Mouse (Mus musculus) heart, embryonic 10.5 days (tissue): Measurements from ENCODE around the gene Fam243. TPM values are rescaled to one million over a fixed set of nuclear protein-coding genes. Genes with fewer than 3 reads are reported as not detected.

Experiments used
- DNase-seq: peaks from one replicate; pipeline ENCODE4 v3.0.0-alpha.2; 2017; ENCODE audit warnings: low spot score
- H3K27ac ChIP-seq: fragments of 300-500 bp; sonication (generic); 2 replicates; pipeline ENCODE4 v1.5.1; 2016; ENCODE audit warnings: mild to moderate bottlenecking
- H3K27me3 ChIP-seq: fragments of 300-500 bp; sonication (generic); 2 replicates; pipeline ENCODE4 v1.6.1; 2016; ENCODE audit warnings: mild to moderate bottlenecking; ENCODE audit not compliant: poor library complexity, insufficient read depth, severe bottlenecking
- H3K36me3 ChIP-seq: fragments of 300-500 bp; sonication (generic); 2 replicates; pipeline ENCODE4 v1.6.1; 2016; ENCODE audit warnings: mild to moderate bottlenecking, moderate library complexity
- H3K4me1 ChIP-seq: fragments of 300-500 bp; sonication (generic); 2 replicates; pipeline ENCODE4 v1.6.1; 2016; ENCODE audit warnings: mild to moderate bottlenecking
- H3K4me3 ChIP-seq: fragments of 300-500 bp; sonication (generic); 2 replicates; pipeline ENCODE4 v1.5.1; 2016; ENCODE audit warnings: mild to moderate bottlenecking, moderate library complexity
- H3K9me3 ChIP-seq: fragments of 300-500 bp; sonication (generic); 2 replicates; pipeline ENCODE4 v1.6.1; 2016; ENCODE audit warnings: mild to moderate bottlenecking, moderate library complexity
- WGBS: fragments of 180-500 bp; shearing (Covaris S2); methylation state at CpG from one replicate; pipeline ENCODE4 v1.1.7; 2016; 5-methylcytosine and 5-hydroxymethylcytosine counted together
- polyA plus RNA-seq: library from polyadenylated mRNA; unstranded; fragments of >200 nt; fragmentation: Nextera tagmentation; extraction: Ambion mirVana; gene quantifications from 2 replicates; pipeline ENCODE4 v1.2.1, GENCODE M21; 2016

Gene Fam243
- polyA plus RNA-seq, result 0.10 TPM in 1 of 2 replicates, not detected in the other

GRCm38 (mm10) chr16:92321341-92321740 lies at the start of gene Fam243:
Gene Fam243, minus strand, starts transcription at chr16:92321441.
- Histone ChIP-seq H3K4me3 (no peak within 1 kb of the TSS), H3K4me1 (peaks cover 14% of the 10 kb centered on the region), H3K27me3 (no peaks in the 10 kb centered on the region), H3K9me3 (no peaks in the 10 kb centered on the region), H3K36me3 (no peaks in the 10 kb centered on the region), H3K27ac (no peak within 1 kb of the TSS)
- no peak for DNase-seq
- WGBS, result 88% methylated on average over 8 of the region's 8 CpGs

DNA sequence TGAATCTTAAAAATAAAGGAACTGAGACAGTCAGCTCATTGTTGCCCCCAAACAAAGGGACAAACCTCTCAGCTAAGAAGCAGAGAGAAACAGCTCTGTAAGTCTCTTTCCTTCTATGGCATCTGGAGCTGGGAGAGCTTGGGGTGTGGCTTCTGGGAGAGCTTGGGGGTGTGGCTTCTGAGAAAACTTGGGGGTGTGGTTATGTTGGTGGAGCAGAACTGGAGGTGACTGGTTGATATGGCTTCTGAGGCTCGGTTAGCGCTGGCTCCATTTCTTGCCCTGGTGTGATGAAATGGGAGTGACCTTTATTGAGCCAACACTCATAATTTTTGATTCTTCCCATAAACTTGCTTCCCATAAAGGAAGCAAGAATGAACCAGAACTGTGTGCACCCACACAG lies 48.0 kb upstream of the Fam243 start:
- Histone ChIP-seq H3K9me3 (no peaks in the 10 kb centered on the region), H3K4me1 (peaks cover 64% of the 10 kb centered on the region), H3K36me3 (no peaks in the 10 kb centered on the region), H3K27me3 (no peaks in the 10 kb centered on the region), H3K4me3 (no peak overlapping the region), H3K27ac (peak overlapping the region; percentile 84; the same call in 1 of the 2 replicates)
- peak; percentile 89 for DNase-seq
- 25% methylated on average over 2 of the region's 2 CpGs for WGBS

- no peak for DNase-seq
- Histone ChIP-seq H3K9me3 (no peaks in the 10 kb centered on the region), H3K36me3 (no peaks in the 10 kb centered on the region), H3K27ac (peak overlapping the region; percentile 56; the same call in 1 of the 2 replicates), H3K4me1 (peaks cover 43% of the 10 kb centered on the region), H3K27me3 (no peaks in the 10 kb centered on the region), H3K4me3 (no peak overlapping the region)
- 42% methylated on average over 7 of the region's 7 CpGs for WGBS
These were observed 44.2 kb upstream of the Fam243 start for GRCm38 (mm10) chr16:92365477-92365876.

- peaks cover 48% of the 10 kb centered on the region for H3K4me1 ChIP-seq
- no peaks in the 10 kb centered on the region for H3K27me3 ChIP-seq
- no peak overlapping the region for H3K4me3 ChIP-seq
- no peaks in the 10 kb centered on the region for H3K9me3 ChIP-seq
- no peak overlapping the region; the same call in 1 of the 2 replicates for H3K27ac ChIP-seq
- 80% methylated on average over 7 of the region's 7 CpGs for WGBS
- no peak for DNase-seq
- H3K36me3 ChIP-seq, result no peaks in the 10 kb centered on the region
These were observed 39.5 kb upstream of the Fam243 start for GRCm38 (mm10) chr16:92360711-92361110.

DNA sequence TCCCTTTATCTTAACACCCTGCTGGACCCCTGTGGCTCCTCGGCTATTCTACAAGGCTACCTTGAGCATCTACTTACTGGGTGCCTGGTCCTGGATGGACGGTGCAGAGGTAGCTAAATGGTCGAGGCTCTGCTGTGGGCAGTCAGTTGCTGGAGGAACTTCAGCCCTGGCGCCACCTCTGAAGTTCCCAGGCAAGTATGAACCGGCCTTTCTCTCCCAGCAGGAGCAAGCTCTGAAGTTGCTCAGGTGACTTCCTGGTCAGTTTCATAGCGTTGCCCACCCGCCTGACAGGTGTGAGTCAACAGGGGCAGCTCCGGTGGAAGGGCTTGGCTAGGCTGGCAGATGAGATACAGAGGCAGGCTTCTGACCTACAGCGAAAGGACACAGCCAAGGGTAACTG lies 38.0 kb upstream of the Fam243 start, which contains the start of gene Kcne1:
Gene Kcne1 (minus strand): TSS at position 240 of the 400 bp plus-strand sequence.
- H3K4me1 ChIP-seq, result peaks cover 55% of the 10 kb centered on the region
- WGBS, result 42% methylated on average over 9 of the region's 9 CpGs
- H3K36me3 ChIP-seq, result no peaks in the 10 kb centered on the region
- H3K27me3 ChIP-seq, result no peaks in the 10 kb centered on the region
- DNase-seq, result no peak
- H3K4me3 ChIP-seq, result peak within 1 kb of the TSS; percentile 44
- H3K9me3 ChIP-seq, result no peaks in the 10 kb centered on the region
- peak within 1 kb of the TSS; percentile 81 for H3K27ac ChIP-seq

GRCm38 (mm10) chr16:92358734-92359133 lies 37.5 kb upstream of the Fam243 start:
- peaks cover 58% of the 10 kb centered on the region for H3K4me1 ChIP-seq
- no peaks in the 10 kb centered on the region for H3K9me3 ChIP-seq
- H3K27me3 ChIP-seq, result no peaks in the 10 kb centered on the region
- DNase-seq, result no peak
- H3K4me3 ChIP-seq, result peak overlapping the region; percentile 44
- H3K27ac ChIP-seq, result peak overlapping the region; percentile 81
- H3K36me3 ChIP-seq, result no peaks in the 10 kb centered on the region
- WGBS, result 17% methylated on average over 9 of the region's 9 CpGs

GRCm38 (mm10) chr16:92357566-92357965 lies 36.3 kb upstream of the Fam243 start:
- no peaks in the 10 kb centered on the region for H3K9me3 ChIP-seq
- DNase-seq, result no peak
- H3K27me3 ChIP-seq, result no peaks in the 10 kb centered on the region
- H3K36me3 ChIP-seq, result no peaks in the 10 kb centered on the region
- 85% methylated on average over 10 of the region's 10 CpGs for WGBS
- H3K4me3 ChIP-seq, result no peak overlapping the region; the same call in 1 of the 2 replicates
- H3K27ac ChIP-seq, result peak overlapping the region; percentile 29; the same call in 1 of the 2 replicates
- peaks cover 58% of the 10 kb centered on the region for H3K4me1 ChIP-seq

DNA sequence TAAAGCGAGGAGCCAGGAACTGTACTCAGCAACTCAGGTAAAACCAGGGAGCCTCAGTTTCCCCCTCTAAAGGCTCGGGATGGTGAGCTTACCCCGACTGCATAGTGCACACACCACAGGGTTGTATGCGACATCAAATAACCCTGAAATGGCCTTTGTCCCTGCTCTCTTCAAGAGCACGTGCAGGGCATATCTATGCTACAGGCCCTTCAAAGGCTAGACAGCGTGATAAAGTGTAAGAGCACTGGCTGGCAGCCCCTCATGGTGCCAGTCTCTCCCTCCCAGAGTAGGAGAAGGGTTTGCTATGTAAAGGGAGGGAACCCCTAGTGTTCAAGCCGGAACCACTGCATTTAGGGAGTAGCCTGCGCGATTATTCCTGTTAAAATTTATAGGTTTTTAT lies 35.8 kb upstream of the Fam243 start:
- no peak overlapping the region for H3K4me3 ChIP-seq
- WGBS, result 48% methylated on average over 9 of the region's 9 CpGs
- peaks cover 58% of the 10 kb centered on the region for H3K4me1 ChIP-seq
- H3K9me3 ChIP-seq, result no peaks in the 10 kb centered on the region
- no peaks in the 10 kb centered on the region for H3K36me3 ChIP-seq
- no peak for DNase-seq
- peak overlapping the region; percentile 86 for H3K27ac ChIP-seq
- no peaks in the 10 kb centered on the region for H3K27me3 ChIP-seq

DNA sequence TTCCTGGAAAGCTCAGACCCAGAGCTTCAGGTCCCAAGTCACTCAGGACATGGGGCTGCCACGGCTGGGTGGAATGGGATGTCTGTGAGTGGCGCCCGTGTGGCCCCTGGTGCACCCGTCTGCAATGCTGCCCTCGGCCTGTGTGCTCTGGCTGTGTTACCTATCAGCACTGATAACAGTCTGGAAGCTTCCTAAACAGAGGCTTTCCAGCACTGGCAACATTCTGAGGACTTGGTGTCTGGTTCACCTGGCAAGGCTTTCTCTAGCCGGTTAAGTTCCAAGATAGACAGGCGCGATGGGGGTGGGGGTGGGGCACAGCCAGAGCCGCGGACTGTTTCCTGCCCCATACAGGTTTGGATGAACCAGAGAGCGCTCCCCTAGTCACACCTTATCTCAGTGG lies 34.7 kb upstream of the Fam243 start:
- H3K9me3 ChIP-seq, result no peaks in the 10 kb centered on the region
- no peak overlapping the region for H3K4me3 ChIP-seq
- WGBS, result 34% methylated on average over 11 of the region's 11 CpGs
- no peaks in the 10 kb centered on the region for H3K27me3 ChIP-seq
- H3K36me3 ChIP-seq, result no peaks in the 10 kb centered on the region
- no peak for DNase-seq
- peak overlapping the region; percentile 86 for H3K27ac ChIP-seq
- H3K4me1 ChIP-seq, result peaks cover 62% of the 10 kb centered on the region

- H3K4me1 ChIP-seq, result peaks cover 57% of the 10 kb centered on the region
- WGBS, result 74% methylated on average over 5 of the region's 5 CpGs
- H3K27ac ChIP-seq, result peak overlapping the region; percentile 86
- no peak overlapping the region for H3K4me3 ChIP-seq
- no peaks in the 10 kb centered on the region for H3K36me3 ChIP-seq
- H3K27me3 ChIP-seq, result no peaks in the 10 kb centered on the region
- no peak for DNase-seq
- H3K9me3 ChIP-seq, result no peaks in the 10 kb centered on the region
These were observed 34.1 kb upstream of the Fam243 start for GRCm38 (mm10) chr16:92355366-92355765.

DNA sequence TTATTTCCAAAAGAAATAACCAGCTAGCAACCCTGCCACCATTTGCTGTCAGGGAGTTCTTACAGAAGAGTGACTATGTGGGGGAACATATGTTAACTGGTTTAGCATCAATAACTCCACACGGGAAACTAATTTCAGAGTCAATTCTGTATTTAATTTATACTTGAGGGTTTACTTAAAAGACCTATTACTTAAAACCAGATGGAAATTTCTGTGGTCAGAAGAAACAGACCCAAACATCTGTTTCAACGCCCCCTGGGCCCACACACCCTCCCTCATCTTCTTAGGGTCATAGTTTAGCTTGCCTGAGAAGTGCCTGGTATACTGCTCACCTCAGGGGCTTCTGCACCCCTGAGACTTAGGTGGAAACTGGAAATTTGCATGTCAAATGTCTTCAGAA lies 32.7 kb upstream of the Fam243 start:
- WGBS, result 83% methylated on average over 2 of the region's 2 CpGs
- peaks cover 51% of the 10 kb centered on the region for H3K4me1 ChIP-seq
- no peak for DNase-seq
- H3K27me3 ChIP-seq, result no peaks in the 10 kb centered on the region
- no peak overlapping the region for H3K4me3 ChIP-seq
- H3K36me3 ChIP-seq, result no peaks in the 10 kb centered on the region
- H3K27ac ChIP-seq, result peak overlapping the region; percentile 86; the same call in 1 of the 2 replicates
- H3K9me3 ChIP-seq, result no peaks in the 10 kb centered on the region

DNA sequence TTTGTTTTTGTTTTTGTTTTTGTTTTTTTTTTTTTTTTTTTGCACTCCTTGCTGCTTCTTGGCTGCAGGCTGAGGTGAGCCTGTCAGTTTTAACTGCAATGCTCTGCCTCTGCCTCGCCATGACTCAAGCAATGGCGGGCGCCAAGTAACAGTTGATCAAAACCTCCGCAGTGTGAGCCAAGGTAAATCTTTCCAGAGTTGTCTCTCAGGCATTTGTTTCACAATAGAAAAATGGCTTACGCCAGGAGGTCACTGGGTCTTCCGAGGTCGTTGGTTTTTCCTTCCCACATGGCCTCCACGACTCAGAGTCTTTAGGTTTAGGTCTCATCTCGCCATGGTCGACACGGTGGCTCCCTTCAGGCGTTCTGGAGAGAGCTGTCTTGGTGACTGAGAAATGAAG lies 32.1 kb upstream of the Fam243 start:
- Histone ChIP-seq H3K4me1 (peaks cover 50% of the 10 kb centered on the region), H3K4me3 (no peak overlapping the region), H3K27ac (no peak overlapping the region), H3K27me3 (no peaks in the 10 kb centered on the region), H3K36me3 (no peaks in the 10 kb centered on the region), H3K9me3 (no peaks in the 10 kb centered on the region)
- no peak for DNase-seq
- WGBS, result 89% methylated on average over 12 of the region's 12 CpGs

DNA sequence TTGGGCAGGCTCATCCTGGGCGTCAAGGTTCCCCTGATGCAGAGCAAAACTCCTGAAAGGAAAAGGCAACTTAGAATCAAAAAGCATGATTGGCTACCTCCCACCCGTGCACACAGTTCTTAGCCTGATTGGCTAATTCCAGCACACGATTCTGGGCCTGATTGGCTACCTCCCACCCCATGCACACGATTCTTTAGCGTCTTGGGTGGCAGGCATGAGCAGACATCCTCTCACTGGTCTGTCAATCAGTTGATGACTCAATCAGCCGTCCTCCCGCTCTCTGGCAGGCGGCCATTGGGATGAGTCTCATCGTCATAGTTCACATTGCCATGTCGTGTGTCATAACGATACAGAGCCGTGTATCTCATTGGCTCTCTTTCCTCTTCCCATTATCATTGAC lies 27.7 kb upstream of the Fam243 start:
- peak overlapping the region; percentile 7; the same call in 1 of the 2 replicates for H3K27ac ChIP-seq
- H3K36me3 ChIP-seq, result no peaks in the 10 kb centered on the region
- H3K4me3 ChIP-seq, result no peak overlapping the region
- no peaks in the 10 kb centered on the region for H3K9me3 ChIP-seq
- H3K27me3 ChIP-seq, result no peaks in the 10 kb centered on the region
- H3K4me1 ChIP-seq, result peaks cover 43% of the 10 kb centered on the region
- no peak for DNase-seq
- WGBS, result 86% methylated on average over 12 of the region's 12 CpGs
